Mouse (Mus musculus) ES-Bruce4 (cell line): ENCODE results near the gene E130308A19Rik. TPM values are rescaled to one million over a fixed set of nuclear protein-coding genes. Genes with fewer than 3 reads are reported as not detected.

Experiments
- H3K27ac ChIP-seq: 2 replicates; pipeline ENCODE4 v1.5.1; 2012; ENCODE audit warnings: low read length, inconsistent platforms; ENCODE audit not compliant: insufficient read depth
- H3K27me3 ChIP-seq: 2 replicates; pipeline ENCODE4 v1.6.1; 2012; ENCODE audit warnings: mild to moderate bottlenecking, low read length, inconsistent platforms; ENCODE audit not compliant: control insufficient read depth, poor library complexity, insufficient read depth, severe bottlenecking
- H3K36me3 ChIP-seq: 2 replicates; pipeline ENCODE4 v1.6.1; 2012; ENCODE audit warnings: inconsistent platforms, mild to moderate bottlenecking, low read length, moderate library complexity; ENCODE audit not compliant: control insufficient read depth, poor library complexity, insufficient read depth, severe bottlenecking
- H3K4me1 ChIP-seq: one replicate; pipeline ENCODE4 v1.8.1; 2011; ENCODE audit warnings: low read length; ENCODE audit not compliant: control insufficient read depth, insufficient read depth
- H3K4me3 ChIP-seq: 2 replicates; pipeline ENCODE4 v1.5.1; 2011; ENCODE audit warnings: low read depth, mild to moderate bottlenecking, low read length
- H3K9ac ChIP-seq: 2 replicates; pipeline ENCODE4 v1.6.1; 2012; ENCODE audit warnings: low read depth, mild to moderate bottlenecking, inconsistent platforms; ENCODE audit not compliant: poor library complexity, severe bottlenecking
- H3K9me3 ChIP-seq: replicated peaks from 2 replicates; pipeline ENCODE4 v1.6.1; 2012; ENCODE audit warnings: mild to moderate bottlenecking, low read length, inconsistent platforms; ENCODE audit not compliant: control insufficient read depth, poor library complexity, insufficient read depth, severe bottlenecking
- CTCF ChIP-seq: IDR thresholded peaks from one replicate; pipeline ENCODE4 v1.8.1; 2011; ENCODE audit warnings: low read depth, low read length
- EP300 ChIP-seq: IDR thresholded peaks from 2 replicates; pipeline ENCODE4 v1.6.1; 2011; ENCODE audit warnings: low read depth, low read length; ENCODE audit not compliant: insufficient read depth
- POLR2A ChIP-seq: IDR thresholded peaks from one replicate; pipeline ENCODE4 v1.8.1; 2011; ENCODE audit warnings: low read length; ENCODE audit not compliant: insufficient read depth
- polyA plus RNA-seq: library from polyadenylated mRNA; stranded (reverse); fragments of >200 nt; gene quantifications from 2 replicates; pipeline ENCODE4 v1.2.4, GENCODE M21; 2011; ENCODE audit warnings: low read depth; ENCODE audit not compliant: missing spikeins, insufficient read depth, insufficient read length

Gene E130308A19Rik
- polyA plus RNA-seq, 1 experiment: 16.3 TPM

DNA sequence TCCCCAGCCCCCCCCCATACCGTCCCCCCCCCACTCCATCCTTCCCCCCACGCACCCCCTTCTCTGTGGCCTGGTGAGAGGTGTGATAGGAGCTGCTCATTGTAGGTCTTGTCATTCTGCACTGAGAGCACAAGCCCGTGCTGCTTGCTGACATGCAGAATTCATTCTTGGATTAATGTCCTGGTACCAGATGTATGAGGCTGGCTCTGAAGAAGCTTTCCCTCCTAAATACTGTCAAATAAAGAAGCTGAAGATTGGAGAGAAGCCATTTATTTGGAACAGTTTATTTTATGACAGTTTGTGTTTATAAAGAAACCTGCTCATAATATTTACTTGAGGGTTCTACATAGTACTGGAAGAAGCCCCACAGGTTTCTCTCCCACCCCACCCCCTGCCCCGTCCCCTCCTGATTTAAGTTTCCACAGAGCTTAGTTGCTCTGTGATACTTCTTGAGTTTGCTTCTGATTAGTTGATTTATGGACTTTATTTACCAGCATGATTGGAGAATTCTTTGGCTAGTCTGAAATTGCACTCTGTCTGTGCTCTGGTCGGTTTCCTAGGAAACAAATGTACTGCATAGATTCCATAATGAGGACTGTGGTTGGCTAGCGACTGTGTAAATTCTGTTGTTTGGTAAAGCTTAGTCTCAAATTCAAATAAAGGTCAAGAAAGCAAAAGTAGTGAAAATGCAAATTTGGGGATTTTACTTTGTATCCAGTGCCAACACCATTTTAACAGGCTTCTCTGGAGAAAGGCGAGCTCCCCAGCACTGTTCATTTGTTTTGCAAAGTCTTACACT lies 3.3 kb downstream of the E130308A19Rik start:
- Histone ChIP-seq H3K4me1 (no peaks in the 10 kb centered on the region), H3K27me3 (no peaks in the 10 kb centered on the region), H3K9me3 (no peaks in the 10 kb centered on the region), H3K36me3 (no peaks in the 10 kb centered on the region), H3K4me3 (no peak overlapping the region), H3K27ac (no peak overlapping the region), H3K9ac (no peak overlapping the region)
- TF ChIP-seq CTCF (no peak), POLR2A (no peak), EP300 (no peak)

DNA sequence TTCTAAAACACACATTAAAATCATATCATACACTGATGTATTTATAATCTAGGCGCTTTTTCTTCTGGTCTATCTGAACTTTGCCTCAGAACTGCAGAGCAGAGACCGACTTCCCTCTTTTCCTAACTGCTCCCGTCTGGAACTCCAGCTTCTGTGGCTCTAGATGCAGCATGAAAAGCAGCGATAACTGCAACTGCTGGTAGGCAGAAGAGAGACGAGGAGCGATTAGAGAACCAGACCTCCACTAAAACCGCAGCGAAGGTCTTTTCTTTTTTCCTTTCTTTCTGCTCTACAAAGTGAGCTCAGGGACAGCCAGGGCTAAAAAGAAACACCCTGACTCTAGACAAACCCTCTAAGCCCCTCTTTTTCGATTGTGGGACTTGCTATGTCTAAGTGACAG lies 4.1 kb downstream of the E130308A19Rik start:
- no peak overlapping the region for H3K9ac ChIP-seq
- H3K4me1 ChIP-seq: no peaks in the 10 kb centered on the region
- H3K27me3 ChIP-seq: no peaks in the 10 kb centered on the region
- no peaks in the 10 kb centered on the region for H3K9me3 ChIP-seq
- H3K27ac ChIP-seq: no peak overlapping the region
- TF ChIP-seq CTCF: no peak
- no peak for TF ChIP-seq POLR2A
- no peak for TF ChIP-seq EP300
- H3K36me3 ChIP-seq: no peaks in the 10 kb centered on the region
- H3K4me3 ChIP-seq: no peak overlapping the region

DNA sequence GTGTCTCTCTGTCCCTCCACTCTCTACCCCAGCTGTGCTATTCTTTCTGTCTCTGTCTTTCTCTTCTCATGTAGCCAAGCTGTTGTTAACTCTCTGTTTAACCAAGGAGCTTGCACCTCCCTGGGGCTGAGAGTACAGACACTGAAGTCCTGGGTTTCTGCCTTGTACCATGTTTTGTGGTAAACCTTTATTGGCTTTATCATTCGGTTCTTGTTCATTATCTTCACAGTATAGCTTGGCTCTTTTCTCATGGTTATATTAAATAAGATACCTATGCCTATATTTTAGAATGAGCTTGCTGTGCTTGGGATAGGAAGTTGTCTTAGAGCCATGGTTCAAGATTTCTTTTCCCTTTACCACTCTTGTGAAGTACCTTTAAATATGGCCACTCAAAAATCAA lies 8.5 kb downstream of the E130308A19Rik start:
- Histone ChIP-seq H3K27ac (no peak overlapping the region), H3K4me1 (no peaks in the 10 kb centered on the region), H3K4me3 (no peak overlapping the region), H3K27me3 (no peaks in the 10 kb centered on the region), H3K9me3 (no peaks in the 10 kb centered on the region), H3K9ac (no peak overlapping the region), H3K36me3 (no peaks in the 10 kb centered on the region)
- TF ChIP-seq POLR2A (no peak), EP300 (no peak), CTCF (no peak)

GRCm38 (mm10) chr4:59639163-59639562 lies 13.2 kb downstream of the E130308A19Rik start:
- H3K4me3 ChIP-seq: no peak overlapping the region
- H3K27me3 ChIP-seq: no peaks in the 10 kb centered on the region
- H3K9ac ChIP-seq: no peak overlapping the region
- no peak for TF ChIP-seq CTCF
- TF ChIP-seq EP300: no peak
- no peak for TF ChIP-seq POLR2A
- no peaks in the 10 kb centered on the region for H3K9me3 ChIP-seq
- H3K36me3 ChIP-seq: no peaks in the 10 kb centered on the region
- no peaks in the 10 kb centered on the region for H3K4me1 ChIP-seq
- no peak overlapping the region for H3K27ac ChIP-seq

GRCm38 (mm10) chr4:59640720-59641119 lies 14.7 kb downstream of the E130308A19Rik start:
- Histone ChIP-seq H3K4me3 (no peak overlapping the region), H3K9ac (no peak overlapping the region), H3K27ac (no peak overlapping the region), H3K9me3 (no peaks in the 10 kb centered on the region), H3K4me1 (no peaks in the 10 kb centered on the region), H3K27me3 (no peaks in the 10 kb centered on the region), H3K36me3 (no peaks in the 10 kb centered on the region)
- TF ChIP-seq POLR2A (no peak), EP300 (no peak), CTCF (no peak)

GRCm38 (mm10) chr4:59642039-59642438 lies 16.0 kb downstream of the E130308A19Rik start:
- H3K27me3 ChIP-seq: no peaks in the 10 kb centered on the region
- H3K9me3 ChIP-seq: no peaks in the 10 kb centered on the region
- H3K9ac ChIP-seq: no peak overlapping the region
- H3K27ac ChIP-seq: no peak overlapping the region
- no peaks in the 10 kb centered on the region for H3K36me3 ChIP-seq
- no peak overlapping the region for H3K4me3 ChIP-seq
- no peaks in the 10 kb centered on the region for H3K4me1 ChIP-seq
- TF ChIP-seq EP300 (no peak), CTCF (no peak)
